Mouse (Mus musculus): ENCODE measurements around the gene Inpp4a.

Inpp4a gene

GRCm38 (mm10) chr1:37415394-37415793, 115.7 kb downstream of the Inpp4a start:
- DNase-seq (ENCODE audit: low spot score) = no peak

- peak; percentile 45 for DNase-seq (ENCODE audit: low spot score)
These were observed 119.8 kb downstream of the Inpp4a start for GRCm38 (mm10) chr1:37419420-37419819.

GRCm38 (mm10) chr1:37427144-37427875, 127.6 kb downstream of the Inpp4a start:
- no peak for DNase-seq (ENCODE audit: low spot score)

GRCm38 (mm10) chr1:37428911-37429310, 129.2 kb downstream of the Inpp4a start:
- DNase-seq (ENCODE audit: low spot score) = no peak

- peak; percentile 96 for DNase-seq (ENCODE audit: low spot score)
These were observed 130.0 kb downstream of the Inpp4a start, which contains the start of the genes Coa5 and Unc50 for GRCm38 (mm10) chr1:37429366-37430296. Gene Coa5, minus strand, starts transcription at chr1:37430103. Gene Unc50, plus strand, starts transcription at chr1:37430139.

- DNase-seq (ENCODE audit: low spot score) = no peak
These were observed 130.7 kb downstream of the Inpp4a start for GRCm38 (mm10) chr1:37430297-37430840.

GRCm38 (mm10) chr1:37436419-37436818, 136.8 kb downstream of the Inpp4a start:
- no peak for DNase-seq (ENCODE audit: low spot score)

- DNase-seq (ENCODE audit: low spot score) = no peak
These were observed 143.5 kb downstream of the Inpp4a start for GRCm38 (mm10) chr1:37442848-37443835.

- peak; percentile 44 for DNase-seq (ENCODE audit: low spot score)
These were observed 148.9 kb downstream of the Inpp4a start for GRCm38 (mm10) chr1:37448361-37449095.

GRCm38 (mm10) chr1:37451270-37451669, 151.6 kb downstream of the Inpp4a start:
- DNase-seq (ENCODE audit: low spot score) = no peak

GRCm38 (mm10) chr1:37457546-37457945, 157.9 kb downstream of the Inpp4a start:
- no peak for DNase-seq (ENCODE audit: low spot score)

Measured in lung, postnatal 25 days (tissue).